Mouse (Mus musculus): ENCODE data around the gene Supt7l.

DNA sequence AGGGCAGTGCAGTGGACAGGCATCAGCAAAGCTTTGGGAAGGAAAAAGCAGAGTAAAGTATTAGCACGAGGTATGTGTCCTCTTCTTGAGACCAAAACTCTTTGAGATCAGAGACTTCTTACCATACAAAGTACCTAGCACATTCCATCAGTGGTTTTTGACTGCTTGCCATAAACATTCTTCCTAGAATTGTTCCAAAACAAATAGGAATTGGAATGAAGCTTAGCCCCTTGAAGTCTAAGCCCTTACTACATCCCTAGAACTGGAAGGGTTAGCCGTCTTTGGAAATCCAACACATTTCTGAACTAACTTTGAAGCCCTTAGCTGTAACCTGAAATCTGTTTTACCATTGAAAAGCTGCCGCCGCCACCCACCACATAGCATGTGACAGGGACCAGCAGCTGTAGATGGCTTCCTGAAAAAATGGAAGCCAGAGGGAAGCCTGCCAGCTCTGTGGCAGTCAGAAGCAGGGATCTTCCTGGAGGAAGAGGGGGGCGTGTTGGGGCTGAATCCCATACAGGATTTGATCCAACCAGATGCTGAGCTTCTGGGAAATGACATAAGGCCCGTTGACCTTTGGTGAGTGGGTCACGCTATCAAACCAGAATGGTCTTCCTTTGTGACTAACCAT, 34.5 kb upstream of the Supt7l start:
- TF ChIP-seq POLR2A (IDR thresholded peaks at IDR 0.05; ENCODE audit: extremely low read depth, insufficient read depth, low read length) (no peak), CTCF (IDR thresholded peaks at IDR 0.05; ENCODE audit: extremely low read depth, insufficient read depth, low read length) (no peak)

Measured in cortical plate, adult 2 months (tissue).